Comparison of ENCODE assay signal across 7 mouse cellular contexts in the genomic region with DNA sequence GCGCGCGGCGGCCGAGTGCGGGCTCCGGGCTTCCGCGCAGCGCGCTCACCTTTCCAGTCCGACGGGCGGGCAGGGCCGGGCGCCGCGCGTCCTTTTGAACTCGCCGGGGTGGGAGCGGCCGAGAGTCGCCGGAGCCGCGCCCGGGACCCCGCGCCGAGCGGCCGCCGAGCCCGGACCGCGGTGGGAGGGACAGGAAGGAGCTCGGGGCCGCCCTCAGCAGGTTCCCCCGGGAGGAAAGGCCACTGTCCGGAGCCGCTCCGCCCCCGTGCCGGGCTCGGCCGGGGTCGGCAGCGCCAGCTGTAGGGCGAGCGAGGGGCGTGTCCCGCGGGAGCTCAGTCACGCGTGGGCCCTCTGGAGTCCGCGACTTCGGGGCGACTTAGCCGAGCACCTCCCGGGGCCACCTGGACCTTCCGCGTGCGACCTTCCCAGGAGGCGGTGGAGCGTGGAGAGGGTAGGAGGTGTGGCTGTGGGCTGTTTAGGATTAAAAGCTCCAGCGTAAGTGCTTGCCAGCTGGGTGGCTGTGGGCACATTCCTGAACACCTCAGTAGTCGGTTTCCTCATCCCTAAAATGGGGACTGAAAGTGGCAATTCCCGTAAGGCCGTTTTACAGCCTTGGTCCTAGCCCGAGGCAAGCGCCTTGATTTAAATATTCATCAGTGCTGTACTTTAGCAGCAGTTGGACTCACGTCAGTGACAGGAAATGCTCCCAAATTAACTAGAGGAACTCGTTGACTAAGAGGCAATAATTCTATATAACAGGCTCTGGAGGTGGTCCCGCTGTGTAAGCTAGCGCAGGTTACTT. TPM values are rescaled to one million over a fixed set of nuclear protein-coding genes. Genes with fewer than 3 reads are reported as not detected.
DNase-seq lines count a peak whose midpoint lies in the region; ATAC-seq lines count a peak whose summit lies in the region.

Gene Smagp, minus strand, starts transcription at position 241 of the 802 bp plus-strand sequence.

- peak within 1 kb of the TSS; percentile 93 for H3K4me2 ChIP-seq in heart, embryonic 12.5 days
- peak within 1 kb of the TSS; percentile 87 for H3K4me2 ChIP-seq in kidney, embryonic 15.5 days

- no peaks in the 10 kb centered on the region for H3K9me3 ChIP-seq in heart, embryonic 12.5 days (replicated peaks)
- H3K9me3 ChIP-seq in kidney, embryonic 15.5 days (replicated peaks), result no peaks in the 10 kb centered on the region

- peak; percentile 43; the same call in 1 of the 2 replicates for ATAC-seq in heart, embryonic 12.5 days (ENCODE audit: insufficient number of reproducible peaks, low FRiP score)
- peak; percentile 69 for ATAC-seq in kidney, embryonic 15.5 days (replicated peaks; ENCODE audit: low FRiP score)
- ATAC-seq in frontal cortex, adult (ENCODE audit: low TSS enrichment), result no peak

- H3K4me1 ChIP-seq in heart, embryonic 12.5 days (replicated peaks), result peaks cover 38% of the 10 kb centered on the region
- peaks cover 56% of the 10 kb centered on the region for H3K4me1 ChIP-seq in kidney, embryonic 15.5 days

- DNase-seq in Muller cell, postnatal 12 days (ENCODE audit: inconsistent ontology term), result peak; percentile 51
- DNase-seq in embryo, embryonic 10 days (ENCODE audit: low spot score), result peak; percentile 43
- DNase-seq in lung, postnatal 14 days, result peak; percentile 60
- DNase-seq in splenic B cell, adult 2 months (ENCODE audit: low read depth, low spot score), result peak; percentile 53

- H3K36me3 ChIP-seq in heart, embryonic 12.5 days, result no peaks in the 10 kb centered on the region
- H3K36me3 ChIP-seq in kidney, embryonic 15.5 days, result no peaks in the 10 kb centered on the region
- H3K36me3 ChIP-seq in splenic B cell, adult 2 months (ENCODE audit: control insufficient read depth, insufficient read depth, low read length, poor library complexity, severe bottlenecking), result peaks cover 3% of the 10 kb centered on the region

- H3K9ac ChIP-seq in heart, embryonic 12.5 days, result peak within 1 kb of the TSS; percentile 74
- peak within 1 kb of the TSS; percentile 57 for H3K9ac ChIP-seq in kidney, embryonic 15.5 days

- H3K27me3 ChIP-seq in heart, embryonic 12.5 days (replicated peaks), result peaks cover 38% of the 10 kb centered on the region
- peaks cover 32% of the 10 kb centered on the region for H3K27me3 ChIP-seq in kidney, embryonic 15.5 days
- no peaks in the 10 kb centered on the region for H3K27me3 ChIP-seq in splenic B cell, adult 2 months (ENCODE audit: control insufficient read depth, insufficient read depth, low read length, poor library complexity, severe bottlenecking)

- H3K4me3 ChIP-seq in heart, embryonic 12.5 days, result peak within 1 kb of the TSS; percentile 70
- H3K4me3 ChIP-seq in kidney, embryonic 15.5 days (replicated peaks), result peak within 1 kb of the TSS; percentile 56

- WGBS in heart, embryonic 12.5 days, result under 1% methylated on average over 76 of the region's 77 CpGs
- under 1% methylated on average over 58 of the region's 77 CpGs for WGBS in kidney, embryonic 15.5 days

- H3K27ac ChIP-seq in heart, embryonic 12.5 days (ENCODE audit: poor library complexity, severe bottlenecking), result no peak within 1 kb of the TSS
- peak within 1 kb of the TSS; percentile 74 for H3K27ac ChIP-seq in kidney, embryonic 15.5 days

RNA-seq across cellular contexts. Expression of gene Smagp, which starts in this region (rescaled TPM):
- polyA plus RNA-seq in heart, embryonic 12.5 days (2016; fragmentation: Nextera tagmentation; extraction: Ambion mirVana), result 15.0 and 18.0 TPM in 2 replicates
- 30.0 and 33.1 TPM in 2 replicates for polyA plus RNA-seq in kidney, embryonic 15.5 days (2015; fragmentation: Nextera tagmentation; extraction: Ambion mirVana)
